Mouse (Mus musculus): ENCODE results near the gene Astn2. TPM values are rescaled to one million over a fixed set of nuclear protein-coding genes. Genes with fewer than 3 reads are reported as not detected.
A peak's percentile ranks its signal among the peaks of the same experiment; 100 is the strongest.
"Not testable (repeated sequence)": the region's sequence is repeated elsewhere in the genome, so short reads cannot be mapped to it uniquely, and the experiment has no call there.

Astn2 gene
- total RNA-seq, 2 experiments from 2014 or later, result 32.5 to 35.1 TPM

- not testable (repeated sequence) for DNase-seq (ENCODE audit: low spot score in 2 of 2)
These were observed 724.6 kb downstream of the Astn2 start for GRCm38 (mm10) chr4:65679786-65680185.

DNA sequence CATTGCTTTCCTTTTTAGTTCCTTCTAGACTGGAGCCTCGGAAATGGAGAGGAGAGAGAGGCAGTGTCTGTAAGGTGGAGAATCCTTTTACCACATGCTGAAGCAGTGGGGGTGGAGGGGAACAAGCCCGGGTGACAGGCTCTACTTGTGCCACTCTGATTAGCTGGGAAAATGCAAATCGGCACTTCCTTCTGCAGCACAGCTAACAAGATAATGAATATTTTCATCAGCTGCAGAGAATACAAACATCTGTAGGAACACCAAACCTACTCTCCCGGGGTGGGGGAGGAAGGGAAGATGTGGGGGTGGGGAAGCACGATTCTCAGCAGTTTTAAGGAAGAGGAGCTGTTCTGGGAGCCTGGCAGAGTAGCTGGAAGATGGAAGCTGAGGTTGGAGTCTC is 725.5 kb downstream of the Astn2 start:
- DNase-seq (ENCODE audit: low spot score in 2 of 2), result no peak

GRCm38 (mm10) chr4:65678495-65678894 is 725.9 kb downstream of the Astn2 start:
- DNase-seq (ENCODE audit: low spot score in 2 of 2), result no peak

GRCm38 (mm10) chr4:65674267-65674978 is 730.0 kb downstream of the Astn2 start:
- DNase-seq (ENCODE audit: low spot score in 2 of 2), result no peak

GRCm38 (mm10) chr4:65673418-65673933 is 730.9 kb downstream of the Astn2 start:
- DNase-seq (ENCODE audit: low spot score in 2 of 2), result no peak

GRCm38 (mm10) chr4:65672294-65672693 is 732.1 kb downstream of the Astn2 start:
- DNase-seq (ENCODE audit: low spot score in 2 of 2), result no peak

DNA sequence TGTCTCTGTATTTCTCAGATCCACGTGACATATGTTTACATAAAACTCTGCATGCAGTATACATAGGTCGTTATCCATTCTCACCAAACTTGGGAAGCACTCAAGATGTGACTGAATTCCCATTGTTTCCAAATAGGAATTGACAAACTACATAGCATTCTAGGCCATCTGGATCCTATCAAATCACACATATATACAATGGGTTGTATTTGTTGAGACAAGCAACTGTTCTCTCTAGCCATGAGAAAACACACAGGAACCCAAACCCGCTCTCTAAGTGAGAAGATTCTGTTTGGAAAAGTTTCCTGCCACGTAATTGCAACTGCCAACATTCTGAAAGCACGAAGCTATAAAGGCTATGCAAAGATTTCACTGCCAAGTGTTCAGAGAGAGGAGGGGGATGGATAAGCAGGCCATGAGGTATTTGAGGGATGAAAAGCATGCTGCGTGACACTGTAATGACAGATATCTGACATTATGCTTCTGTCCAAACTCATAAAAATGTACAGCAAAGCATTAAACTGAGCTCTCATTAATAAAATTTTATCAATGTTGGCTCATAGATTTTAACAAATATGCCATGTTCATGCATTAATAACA is 732.7 kb downstream of the Astn2 start:
- no peak for DNase-seq (ENCODE audit: low spot score in 2 of 2)

GRCm38 (mm10) chr4:65667030-65667610 is 737.3 kb downstream of the Astn2 start:
- DNase-seq (ENCODE audit: low spot score in 2 of 2), result no peak

DNA sequence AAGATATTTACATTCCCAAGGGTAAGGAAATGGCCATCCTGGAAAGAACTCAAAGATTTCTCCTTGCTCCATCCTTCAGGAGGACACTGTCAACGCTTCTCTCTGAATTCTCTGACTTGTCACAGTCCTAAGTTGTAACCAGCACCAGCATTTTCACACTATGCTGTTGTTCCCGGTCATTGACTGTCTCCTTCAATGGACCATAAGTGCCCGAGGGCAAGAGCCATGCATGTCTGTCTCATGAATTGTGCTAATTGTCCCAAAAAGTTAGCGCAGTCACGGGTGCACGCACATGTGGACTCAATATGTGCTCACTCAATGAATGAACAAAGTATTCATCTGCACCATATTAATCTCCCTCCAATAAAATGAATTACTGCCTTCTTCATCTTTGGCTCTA is 741.2 kb downstream of the Astn2 start:
- DNase-seq (ENCODE audit: low spot score in 2 of 2), result no peak

DNA sequence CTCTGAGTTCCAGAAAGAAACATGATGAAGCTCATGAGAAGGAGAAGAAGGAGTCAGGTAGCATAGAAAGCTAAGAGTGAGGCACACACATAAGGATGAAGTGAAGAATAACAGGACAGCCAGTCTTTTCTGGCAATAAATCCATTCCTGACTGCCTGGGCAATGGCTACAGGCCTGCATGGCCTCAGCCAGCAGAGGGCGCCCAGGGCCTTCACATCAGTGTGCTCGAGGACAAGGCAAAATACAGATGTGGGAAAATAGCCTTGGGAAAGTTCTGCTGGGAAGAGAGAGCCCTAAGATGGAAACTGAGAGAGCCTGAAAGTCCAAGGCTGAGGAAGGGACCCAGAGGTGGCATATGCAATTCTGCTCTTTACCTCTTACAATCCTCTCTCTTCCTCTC is 749.7 kb downstream of the Astn2 start:
- DNase-seq (ENCODE audit: low spot score in 2 of 2), result peak; percentile 83 to 87

DNA sequence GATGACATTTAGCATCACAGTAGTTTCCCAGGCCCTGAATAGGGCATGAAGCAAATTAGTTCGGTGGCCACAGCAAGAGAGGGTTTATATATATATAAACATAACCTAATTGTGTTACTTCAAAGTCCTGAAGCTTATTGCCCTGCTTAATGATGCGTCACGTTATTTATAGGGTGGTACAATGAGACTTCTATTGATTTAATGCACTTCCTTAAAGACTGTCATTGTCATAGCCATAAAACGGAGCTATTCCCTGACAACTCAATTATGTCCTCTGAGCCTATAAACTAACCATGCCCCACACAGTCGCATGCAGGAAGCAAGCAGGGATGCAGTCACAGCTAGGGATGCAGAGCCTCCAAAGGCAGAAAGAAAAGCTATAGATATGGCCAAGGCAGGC is 761.8 kb downstream of the Astn2 start:
- no peak for DNase-seq (ENCODE audit: low spot score in 2 of 2)

GRCm38 (mm10) chr4:65638231-65638630 is 766.2 kb downstream of the Astn2 start:
- no peak for DNase-seq (ENCODE audit: low spot score in 2 of 2)

- DNase-seq (ENCODE audit: low spot score in 2 of 2), result no peak
These were observed 784.3 kb downstream of the Astn2 start for GRCm38 (mm10) chr4:65620125-65620524.

DNA sequence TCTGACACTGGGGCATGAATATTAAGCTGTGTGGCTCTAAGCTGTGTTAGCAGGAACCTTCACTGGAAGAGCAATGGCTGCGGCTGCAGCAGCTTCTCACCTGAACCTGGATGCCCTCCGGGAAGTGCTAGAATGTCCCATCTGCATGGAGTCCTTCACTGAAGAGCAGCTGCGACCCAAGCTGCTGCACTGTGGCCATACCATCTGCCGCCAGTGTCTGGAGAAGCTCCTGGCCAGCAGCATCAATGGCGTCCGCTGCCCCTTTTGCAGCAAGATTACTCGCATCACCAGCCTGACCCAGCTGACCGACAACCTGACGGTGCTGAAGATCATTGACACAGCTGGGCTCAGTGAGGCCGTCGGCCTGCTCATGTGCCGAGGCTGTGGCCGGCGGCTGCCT is 791.3 kb downstream of the Astn2 start:
- no peak for DNase-seq (ENCODE audit: low spot score in 2 of 2)

- peak in 1 of 2 experiments; percentile 28 for DNase-seq (ENCODE audit: low spot score in 2 of 2)
These were observed 793.5 kb downstream of the Astn2 start for GRCm38 (mm10) chr4:65610896-65611295.

- no peak for DNase-seq (ENCODE audit: low spot score in 2 of 2)
These were observed 794.1 kb downstream of the Astn2 start for GRCm38 (mm10) chr4:65610329-65610728.

DNA sequence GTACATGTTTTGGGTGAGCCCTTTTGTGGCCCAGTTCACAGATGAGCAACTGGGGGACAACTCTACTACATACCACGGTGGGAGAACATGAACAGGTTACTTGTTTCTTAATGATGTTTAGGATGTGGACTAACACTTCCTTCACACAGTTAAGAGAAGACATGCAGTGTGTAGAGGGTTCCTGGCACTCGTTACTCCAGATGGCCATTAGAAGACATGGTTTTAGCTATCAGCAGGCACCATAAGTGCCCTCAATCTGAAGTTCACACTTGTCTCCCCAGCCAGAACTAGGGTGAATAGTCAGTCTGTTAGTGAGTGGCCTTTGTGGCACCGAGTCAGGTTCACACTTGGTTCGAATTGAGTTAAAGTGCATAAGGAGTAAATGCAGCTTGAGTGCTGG is 796.3 kb downstream of the Astn2 start:
- DNase-seq (ENCODE audit: low spot score in 2 of 2), result no peak

GRCm38 (mm10) chr4:65607184-65607631 is 797.2 kb downstream of the Astn2 start:
- no peak for DNase-seq (ENCODE audit: low spot score in 2 of 2)

- DNase-seq (ENCODE audit: low spot score in 2 of 2), result no peak
These were observed 799.2 kb downstream of the Astn2 start for GRCm38 (mm10) chr4:65605151-65605702.

GRCm38 (mm10) chr4:65604504-65605150 is 799.8 kb downstream of the Astn2 start, which contains the start of gene Trim32:
TSS of gene Trim32 (plus strand) at chr4:65604986.
- DNase-seq (ENCODE audit: low spot score in 2 of 2), result peak; percentile 100

- no peak for DNase-seq (ENCODE audit: low spot score in 2 of 2)
These were observed 809.6 kb downstream of the Astn2 start for GRCm38 (mm10) chr4:65594601-65595369.

All from layer of hippocampus, postnatal 10 days (tissue).